28 mouse cellular contexts compared by ENCODE assay signal in genomic region chr10:76505865-76506264, GRCm38 (mm10). TPM values are rescaled to one million over a fixed set of nuclear protein-coding genes. Genes with fewer than 3 reads are reported as not detected.
DNase-seq lines count a peak whose midpoint lies in the region; ATAC-seq and TF ChIP-seq lines count a peak whose summit lies in the region.
"Had no signal": no experiment of that assay in that cellular context is flagged by ENCODE, and none has a peak within 500 bp of the region (broad histone marks: within the 10 kb centered on the region; RNA-seq: fewer than 3 reads in every experiment).

No protein-coding gene starts in this region.

- H3K9me3 ChIP-seq in liver, embryonic 13.5 days (replicated peaks): no peaks in the 10 kb centered on the region
- H3K9me3 ChIP-seq in MEL (replicated peaks; ENCODE audit: insufficient read depth, low read length): no peaks in the 10 kb centered on the region
- no peaks in the 10 kb centered on the region for H3K9me3 ChIP-seq in forebrain, embryonic 11.5 days (ENCODE audit: control insufficient read depth, low read length)
- H3K9me3 ChIP-seq: embryonic facial prominence, embryonic 13.5 days; embryonic facial prominence, embryonic 15.5 days; forebrain, embryonic 10.5 days; forebrain, embryonic 13.5 days; forebrain, embryonic 15.5 days; G1E had no signal

- DNase-seq in liver, embryonic 13.5 days: no peak
- DNase-seq in liver (no peak), MEL (ENCODE audit: low read depth, low spot score) (no peak)
- DNase-seq in urinary bladder, postnatal 4 days (ENCODE audit: low spot score in 2 of 2): peak; percentile 14 to 52
- no peak for DNase-seq in urinary bladder, postnatal 25 days (ENCODE audit: low spot score)
- no peak for DNase-seq in spleen, postnatal 36 days (ENCODE audit: low spot score in 2 of 2)
- DNase-seq in forebrain, embryonic 11.5 days (ENCODE audit: low spot score): no peak
- DNase-seq: adrenal gland, adult 8-10 months; adrenal gland, postnatal 14 days; adrenal gland, postnatal 36 days; cerebellum, adult 11-12 months; cerebellum, adult 2 months; cerebellum, adult 9-10 months; cerebellum, postnatal 10 days; cerebellum, postnatal 25 days; embryo, embryonic 11 days; forebrain, postnatal 0 days had no signal

- H3K79me2 ChIP-seq in MEL (ENCODE audit: control insufficient read depth, insufficient read depth, low read length, poor library complexity): no peaks in the 10 kb centered on the region

- no peak for TF ChIP-seq EP300 in MEL (IDR thresholded peaks at IDR 0.05; ENCODE audit: low read depth in 1 of 2, low read length in 2 of 2)

- H3K4me2 ChIP-seq in liver, embryonic 13.5 days: no peak overlapping the region
- H3K4me2 ChIP-seq in forebrain, embryonic 11.5 days (ENCODE audit: low read depth, low read length, severe bottlenecking): no peak overlapping the region
- H3K4me2 ChIP-seq: embryonic facial prominence, embryonic 13.5 days; embryonic facial prominence, embryonic 15.5 days; forebrain, embryonic 13.5 days; forebrain, embryonic 15.5 days had no signal

- 70% methylated on average over 7 of the region's 7 CpGs for WGBS in liver, embryonic 13.5 days (ENCODE audit: insufficient replicate concordance)
- 95% methylated on average over 7 of the region's 7 CpGs for WGBS in forebrain, embryonic 11.5 days

- H3K9ac ChIP-seq in liver, embryonic 13.5 days: no peak overlapping the region
- H3K9ac ChIP-seq in MEL (ENCODE audit: control insufficient read depth, low read depth, low read length, poor library complexity, severe bottlenecking): no peak overlapping the region
- no peak overlapping the region for H3K9ac ChIP-seq in forebrain, embryonic 11.5 days (ENCODE audit: low read length)
- H3K9ac ChIP-seq: embryonic facial prominence, embryonic 13.5 days; embryonic facial prominence, embryonic 15.5 days; forebrain, embryonic 13.5 days; forebrain, embryonic 15.5 days; forebrain, postnatal 0 days had no signal

- no peak for TF ChIP-seq POLR2A in MEL (IDR thresholded peaks at IDR 0.05; ENCODE audit: control insufficient read depth in 1 of 2, insufficient read depth in 1 of 2, low read depth in 1 of 2, low read length in 2 of 2, poor library complexity in 1 of 2)

- ATAC-seq in liver, embryonic 13.5 days (ENCODE audit: low read depth): peak; percentile 68
- ATAC-seq in forebrain, embryonic 11.5 days (replicated peaks; ENCODE audit: low FRiP score): no peak
- ATAC-seq: activated CD4-positive, CD25-positive, alpha-beta regulatory T cell, adult 4 months; forebrain, embryonic 13.5 days; forebrain, embryonic 15.5 days; forebrain, postnatal 0 days had no signal

- TF ChIP-seq RAD21 in MEL (IDR thresholded peaks at IDR 0.05; ENCODE audit: low read depth, low read length): no peak

- no peak for TF ChIP-seq CTCF in MEL (IDR thresholded peaks at IDR 0.05 in 2 of 3, conservative IDR thresholded peaks at IDR 0.05 in 1 of 3; ENCODE audit: control insufficient read depth in 1 of 3, insufficient read depth in 1 of 3, low read depth in 2 of 3, low read length in 3 of 3, poor library complexity in 1 of 3, severe bottlenecking in 1 of 3)

- no peak overlapping the region for H3K4me3 ChIP-seq in liver, embryonic 13.5 days (replicated peaks)
- no peak overlapping the region for H3K4me3 ChIP-seq in MEL (ENCODE audit: control insufficient read depth in 1 of 2, insufficient read depth in 1 of 2, low read depth in 2 of 2, low read length in 2 of 2)
- no peak overlapping the region for H3K4me3 ChIP-seq in forebrain, embryonic 11.5 days (ENCODE audit: low read depth, low read length)
- H3K4me3 ChIP-seq: embryonic facial prominence, embryonic 13.5 days; embryonic facial prominence, embryonic 15.5 days; erythroblast, embryonic 14.5 days; forebrain, embryonic 10.5 days; forebrain, embryonic 13.5 days; forebrain, embryonic 15.5 days had no signal

- peaks cover 3% of the 10 kb centered on the region for H3K4me1 ChIP-seq in liver, embryonic 13.5 days (replicated peaks)
- no peaks in the 10 kb centered on the region for H3K4me1 ChIP-seq in MEL (ENCODE audit: control insufficient read depth in 1 of 2, insufficient read depth in 2 of 2, low read length in 2 of 2)
- H3K4me1 ChIP-seq in forebrain, embryonic 11.5 days (replicated peaks; ENCODE audit: control insufficient read depth, insufficient read depth, low read length): no peaks in the 10 kb centered on the region
- H3K4me1 ChIP-seq: embryonic facial prominence, embryonic 13.5 days; embryonic facial prominence, embryonic 15.5 days; forebrain, embryonic 10.5 days; forebrain, embryonic 13.5 days; forebrain, embryonic 15.5 days had no signal

- no peaks in the 10 kb centered on the region for H3K27me3 ChIP-seq in liver, embryonic 13.5 days
- no peaks in the 10 kb centered on the region for H3K27me3 ChIP-seq in MEL (ENCODE audit: control insufficient read depth in 1 of 2, insufficient read depth in 2 of 2, low read length in 2 of 2)
- no peaks in the 10 kb centered on the region for H3K27me3 ChIP-seq in forebrain, embryonic 11.5 days (ENCODE audit: control insufficient read depth, insufficient read depth, low read length)
- H3K27me3 ChIP-seq: embryonic facial prominence, embryonic 13.5 days; embryonic facial prominence, embryonic 15.5 days; forebrain, embryonic 13.5 days; forebrain, embryonic 15.5 days had no signal

- peaks cover 87% of the 10 kb centered on the region for H3K36me3 ChIP-seq in liver, embryonic 13.5 days
- H3K36me3 ChIP-seq in MEL (ENCODE audit: control insufficient read depth in 1 of 2, insufficient read depth in 2 of 2, low read length in 2 of 2): peaks cover 0 to 14% of the 10 kb centered on the region in 2 experiments; a peak in 2 of 4 replicates
- peaks cover 2% of the 10 kb centered on the region; the same call in 1 of the 2 replicates for H3K36me3 ChIP-seq in forebrain, embryonic 11.5 days (ENCODE audit: control insufficient read depth, insufficient read depth, low read length)

- H3K27ac ChIP-seq in liver, embryonic 13.5 days: no peak overlapping the region
- no peak overlapping the region for H3K27ac ChIP-seq in MEL (ENCODE audit: control insufficient read depth, low read depth, low read length)
- H3K27ac ChIP-seq in forebrain, embryonic 11.5 days (ENCODE audit: low read depth, low read length): no peak overlapping the region
- H3K27ac ChIP-seq: embryonic facial prominence, embryonic 13.5 days; embryonic facial prominence, embryonic 15.5 days; forebrain, embryonic 10.5 days; forebrain, embryonic 13.5 days; forebrain, embryonic 15.5 days had no signal

TF ChIP-seq in MEL, 35 proteins besides CTCF, POLR2A, EP300 and RAD21:
- TF ChIP-seq ZNF384 (IDR thresholded peaks at IDR 0.05; ENCODE audit: low read depth, low read length) (peak; percentile 46; the same call in 1 of the 2 replicates), ETS1 (IDR thresholded peaks at IDR 0.05; ENCODE audit: low read depth, low read length) (no peak)

RNA-seq across cellular contexts. Expression of gene Lss, which starts 25.5 kb away (rescaled TPM):
- polyA plus RNA-seq in liver, embryonic 13.5 days (2015; fragmentation: Nextera tagmentation; extraction: Ambion mirVana): 40.5 and 49.3 TPM in 2 replicates
- 26.3 and 27.5 TPM in 2 replicates for total RNA-seq in MEL (2012; rRNA removed)
- 10 to 100 TPM; 27.5 to 28.3 TPM for polyA plus RNA-seq in MEL (2012; ENCODE audit: insufficient read depth in 1 of 2, insufficient read length in 2 of 2, low read depth in 1 of 2, low replicate concordance in 2 of 2, missing spikeins in 1 of 2)
- polyA plus RNA-seq in forebrain, embryonic 11.5 days (2014; fragmentation: Nextera tagmentation; extraction: Ambion mirVana): 44.9 and 72.6 TPM in 2 replicates

RNA-seq across cellular contexts. Expression of gene Ybey, which starts 37.0 kb away (rescaled TPM):
- 3.3 and 4.2 TPM in 2 replicates for polyA plus RNA-seq in liver, embryonic 13.5 days (2015; fragmentation: Nextera tagmentation; extraction: Ambion mirVana)
- 4.0 TPM in 2 replicates for total RNA-seq in MEL (2012; rRNA removed)
- polyA plus RNA-seq in MEL (2012; ENCODE audit: insufficient read depth in 1 of 2, insufficient read length in 2 of 2, low read depth in 1 of 2, low replicate concordance in 2 of 2, missing spikeins in 1 of 2): 1 to 10 TPM in 1 of 2 experiments, not detected in 1; 2.6 TPM
- polyA plus RNA-seq in forebrain, embryonic 11.5 days (2014; fragmentation: Nextera tagmentation; extraction: Ambion mirVana): 6.0 and 6.1 TPM in 2 replicates

RNA-seq across cellular contexts. Expression of gene Mcm3ap, which starts 37.1 kb away (rescaled TPM):
- 25.2 and 26.5 TPM in 2 replicates for polyA plus RNA-seq in liver, embryonic 13.5 days (2015; fragmentation: Nextera tagmentation; extraction: Ambion mirVana)
- total RNA-seq in MEL (2012; rRNA removed): 38.1 and 39.6 TPM in 2 replicates
- polyA plus RNA-seq in MEL (2012; ENCODE audit: insufficient read depth in 1 of 2, insufficient read length in 2 of 2, low read depth in 1 of 2, low replicate concordance in 2 of 2, missing spikeins in 1 of 2): 10 to 100 TPM in 1 of 2 experiments, not detected in 1; 57.0 TPM
- polyA plus RNA-seq in forebrain, embryonic 11.5 days (2014; fragmentation: Nextera tagmentation; extraction: Ambion mirVana): 89.7 and 92.8 TPM in 2 replicates

RNA-seq across cellular contexts. Expression of gene Spatc1l, which starts 56.2 kb away (rescaled TPM):
- polyA plus RNA-seq in liver, embryonic 13.5 days (2015; fragmentation: Nextera tagmentation; extraction: Ambion mirVana): not detected in 2 replicates
- total RNA-seq in MEL (2012; rRNA removed): not detected in 2 replicates
- not detected for polyA plus RNA-seq in MEL (2012; ENCODE audit: insufficient read depth in 1 of 2, insufficient read length in 2 of 2, low read depth in 1 of 2, low replicate concordance in 2 of 2, missing spikeins in 1 of 2)
- polyA plus RNA-seq in forebrain, embryonic 11.5 days (2014; fragmentation: Nextera tagmentation; extraction: Ambion mirVana): 0.23 TPM in 1 of 2 replicates, not detected in the other
- total RNA-seq: adrenal gland, adult 8-10 months; adrenal gland, postnatal 14 days; forebrain, postnatal 0 days had no signal
- polyA plus RNA-seq: activated CD4-positive, CD25-positive, alpha-beta regulatory T cell, adult 4 months; embryonic facial prominence, embryonic 11.5 days; embryonic facial prominence, embryonic 13.5 days; erythroblast, embryonic 14.5 days; forebrain, embryonic 10.5 days; forebrain, embryonic 15.5 days; forebrain, postnatal 0 days; G1E had no signal

RNA-seq across cellular contexts. Expression of gene 2610028H24Rik, which starts 57.0 kb away (rescaled TPM):
- polyA plus RNA-seq in liver, embryonic 13.5 days (2015; fragmentation: Nextera tagmentation; extraction: Ambion mirVana): not detected in 2 replicates
- total RNA-seq in MEL (2012; rRNA removed): 0.13 and 0.15 TPM in 2 replicates
- under 1 TPM in 1 of 2 experiments, not detected in 1; 0.10 TPM for polyA plus RNA-seq in MEL (2012; ENCODE audit: insufficient read depth in 1 of 2, insufficient read length in 2 of 2, low read depth in 1 of 2, low replicate concordance in 2 of 2, missing spikeins in 1 of 2)
- polyA plus RNA-seq in forebrain, embryonic 11.5 days (2014; fragmentation: Nextera tagmentation; extraction: Ambion mirVana): not detected in 2 replicates
- total RNA-seq: adrenal gland, adult 18-20 months; adrenal gland, adult 8-10 months; adrenal gland, postnatal 14 days; adrenal gland, postnatal 36 days; forebrain, postnatal 0 days had no signal
- polyA plus RNA-seq: activated CD4-positive, CD25-positive, alpha-beta regulatory T cell, adult 4 months; C2C12; cerebellum, adult 2 months; embryonic facial prominence, embryonic 11.5 days; embryonic facial prominence, embryonic 13.5 days; erythroblast, embryonic 14.5 days; forebrain, embryonic 10.5 days; forebrain, embryonic 13.5 days; forebrain, embryonic 15.5 days; G1E had no signal

Comparison
In these comparisons a context has a peak if more than half of its experiments do, and no peak if none do; other contexts are left out.
1. DNase-seq: peak in urinary bladder, postnatal 4 days (2 of 2); none in liver, embryonic 13.5 days (single experiment), liver (single experiment), urinary bladder, postnatal 25 days (single experiment), MEL (single experiment), spleen, postnatal 36 days (0 of 2) and forebrain, embryonic 11.5 days (single experiment).